Mouse (Mus musculus) lung, adult 2 months (tissue): ENCODE results near the gene Prdm2.

Experiments
- CTCF ChIP-seq: fragments of 200-500 bp; IDR thresholded peaks from 2 replicates; pipeline ENCODE4 v1.5.1; 2011; ENCODE audit warnings: mild to moderate bottlenecking, low read length, control low read depth; ENCODE audit not compliant: insufficient read depth
- POLR2A ChIP-seq: fragments of 200-500 bp; IDR thresholded peaks from 2 replicates; pipeline ENCODE4 v1.6.1; 2011; ENCODE audit warnings: low read depth, mild to moderate bottlenecking, control low read depth, low read length, borderline replicate concordance; ENCODE audit errors: extremely low read depth

DNA sequence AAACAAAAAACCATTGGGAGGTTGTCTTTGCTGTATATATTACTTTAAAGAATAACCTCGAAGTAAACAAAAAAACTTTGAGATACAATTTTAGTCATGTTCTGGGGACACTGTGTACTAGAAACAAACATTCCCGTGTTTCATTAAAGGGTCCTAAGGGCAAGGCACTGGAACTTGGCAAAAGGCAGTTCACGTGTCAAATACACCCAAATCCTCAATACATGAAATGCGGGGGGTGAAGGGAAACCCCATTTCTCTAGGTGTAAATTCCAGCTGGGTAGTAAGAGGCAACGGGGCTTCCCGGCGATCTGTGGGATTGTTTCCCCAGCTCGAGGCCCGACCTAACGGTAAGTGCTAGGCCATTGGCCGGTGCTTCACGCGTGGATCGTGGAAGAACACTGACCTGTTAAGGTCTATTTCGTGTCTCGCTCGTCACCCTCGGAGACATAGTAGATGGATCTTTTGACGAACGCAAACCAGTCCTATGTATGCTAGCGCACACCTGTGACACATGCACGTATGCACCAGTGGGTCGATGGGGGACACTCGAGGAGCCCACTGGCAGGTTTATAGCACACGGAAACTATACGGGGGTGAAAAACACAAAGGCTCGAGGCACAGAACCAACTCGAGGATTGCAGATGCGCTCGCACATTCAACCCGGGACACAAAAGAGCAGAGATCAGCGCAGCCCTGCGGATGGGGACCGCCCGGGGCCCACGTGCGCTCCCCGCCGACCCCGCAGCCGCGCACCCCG, 1.0 kb downstream of the Prdm2 start:
- TF ChIP-seq CTCF (no peak), POLR2A (no peak)
